Mouse (Mus musculus) embryonic fibroblast, embryonic 13.5 days (primary cell): ENCODE results near the gene Ghr.

Experiments used
- CTCF ChIP-seq: IDR thresholded peaks from 2 replicates; pipeline ENCODE4 v1.5.1; 2011; ENCODE audit warnings: mild to moderate bottlenecking, control low read depth, low read length, moderate library complexity, borderline replicate concordance; ENCODE audit not compliant: insufficient read depth
- POLR2A ChIP-seq: IDR thresholded peaks from 2 replicates; pipeline ENCODE4 v1.6.1; 2011; ENCODE audit warnings: low read depth, mild to moderate bottlenecking, control low read depth, low read length, moderate library complexity

DNA sequence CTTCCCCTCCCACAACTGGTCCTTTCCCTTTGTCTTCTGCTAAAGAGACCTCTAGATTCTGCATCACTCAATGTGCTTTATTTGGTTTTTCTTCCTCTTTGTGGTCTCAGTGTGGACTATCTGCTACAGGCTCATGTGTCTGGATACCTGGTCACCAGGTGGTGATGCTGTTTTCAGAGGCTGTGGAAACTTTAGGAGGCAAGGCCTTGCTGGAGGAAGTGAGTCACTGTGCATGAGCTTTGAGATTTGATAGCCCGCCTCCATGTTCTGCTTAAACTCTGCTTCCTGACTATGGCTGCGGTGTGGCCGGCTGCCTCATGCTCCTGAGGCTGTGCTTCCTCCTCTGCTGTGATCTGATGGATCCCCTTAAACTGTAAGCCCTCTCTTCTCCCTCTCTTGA is 292.9 kb downstream of the Ghr start:
- TF ChIP-seq CTCF, result no peak
- no peak for TF ChIP-seq POLR2A
